Mouse (Mus musculus) urinary bladder, postnatal 10 days (tissue): ENCODE measurements at regions not wholly inside any gene's neighbourhood (a gene's known extent, or its start where the extent isn't known, plus 50 kb on each side); places are given as distances from the start of the nearest gene placed in this dataset.
"Not testable (repeated sequence)": the region's sequence is repeated elsewhere in the genome, so short reads cannot be mapped to it uniquely, and the experiment has no call there.

Experiments
- DNase-seq: peaks from one replicate; pipeline ENCODE4 v3.0.0; 2022; ENCODE audit warnings: low spot score

DNA sequence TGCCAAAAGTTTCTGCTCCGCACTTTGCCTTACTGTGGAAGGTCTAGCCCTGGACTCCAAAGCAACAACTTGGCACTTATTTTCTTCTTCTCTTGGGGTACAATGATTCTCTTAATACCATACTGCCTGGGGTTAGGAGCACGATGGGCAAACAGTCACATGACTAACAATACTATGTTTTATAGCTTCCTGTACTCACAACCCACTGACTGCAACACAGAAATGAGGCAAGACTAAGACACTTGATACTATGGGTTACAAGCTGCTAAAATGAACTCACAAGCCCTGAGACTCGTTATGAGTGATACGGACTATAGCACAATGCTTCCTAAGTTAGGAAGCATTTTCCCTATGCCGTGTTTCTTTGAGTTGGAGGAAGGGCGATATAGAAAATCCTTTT, 222.3 kb upstream of the Zpld1 start:
- DNase-seq: no peak

GRCm38 (mm10) chr16:55519646-55520045, 221.9 kb upstream of the Zpld1 start:
- no peak for DNase-seq

- DNase-seq: no peak
These were observed 219.2 kb upstream of the Zpld1 start for GRCm38 (mm10) chr16:55516994-55517393.

GRCm38 (mm10) chr16:55515228-55515696, 217.5 kb upstream of the Zpld1 start:
- no peak for DNase-seq

DNA sequence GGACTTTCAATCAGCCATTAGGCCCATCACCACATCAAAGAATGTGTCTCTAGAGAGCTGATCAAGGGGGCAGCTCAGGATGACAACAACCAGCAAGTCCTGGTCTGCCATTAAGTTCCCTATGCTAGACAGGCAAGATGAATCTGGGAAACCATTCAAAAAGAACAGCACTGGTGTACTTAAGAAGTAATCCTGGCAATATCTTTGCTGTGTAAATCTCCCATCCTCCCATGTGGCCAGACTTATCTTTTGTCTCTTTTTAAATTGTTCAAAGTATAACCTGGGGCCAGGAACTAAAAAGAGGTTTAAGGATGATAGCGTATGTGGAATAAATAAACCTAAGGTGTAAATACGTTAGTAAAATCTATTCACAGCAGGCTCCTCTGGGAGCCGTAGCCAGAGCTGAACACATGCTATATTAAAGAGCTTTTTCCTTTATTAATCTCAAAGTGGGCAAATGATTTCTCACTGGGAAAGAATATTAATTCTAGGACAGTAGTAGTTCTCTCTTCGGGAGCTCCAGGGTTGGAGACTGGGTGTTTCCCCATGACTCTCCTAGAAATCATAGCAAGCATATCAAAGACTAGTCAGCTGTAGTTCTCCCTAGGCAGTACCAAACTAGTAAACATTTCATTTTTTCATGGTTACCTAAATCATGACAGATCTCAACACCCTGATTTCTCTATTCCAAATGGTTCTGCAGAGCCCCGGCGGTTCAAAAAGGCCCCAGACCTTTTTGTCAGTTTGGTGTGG, 216.8 kb upstream of the Zpld1 start:
- no peak for DNase-seq

DNA sequence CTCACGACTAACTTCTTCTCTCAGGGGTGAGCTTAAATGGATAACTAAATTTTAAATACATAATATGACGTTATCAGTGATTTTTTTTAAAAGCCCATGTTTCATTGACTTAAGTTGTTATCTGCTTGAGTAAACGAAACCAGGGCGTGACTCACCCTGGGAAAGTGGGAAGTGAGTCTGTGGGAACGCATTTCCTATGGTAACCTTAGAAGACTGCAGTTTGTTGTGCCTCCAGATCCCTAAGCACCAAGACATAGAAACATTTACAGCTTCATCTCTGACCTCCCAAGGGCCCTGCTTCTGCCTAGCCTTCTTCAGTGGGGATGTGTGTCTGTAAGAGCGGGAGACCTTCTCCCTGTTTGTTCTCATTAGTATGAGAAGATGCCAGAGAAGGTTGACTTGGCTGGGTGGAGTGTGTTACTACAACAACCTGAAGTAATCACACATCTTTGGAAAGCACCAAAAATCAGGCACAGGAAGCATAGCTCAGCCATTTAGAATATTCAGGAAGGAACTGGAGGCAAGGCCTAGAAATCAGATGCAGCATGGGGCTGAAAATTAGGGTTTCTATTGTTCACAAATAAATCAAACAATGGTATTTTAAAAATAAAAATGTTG, 207.1 kb upstream of the Zpld1 start:
- DNase-seq: no peak

- DNase-seq: no peak
These were observed 206.5 kb upstream of the Zpld1 start for GRCm38 (mm10) chr16:55504274-55504673.

GRCm38 (mm10) chr16:55503273-55503672, 205.5 kb upstream of the Zpld1 start:
- no peak for DNase-seq

DNA sequence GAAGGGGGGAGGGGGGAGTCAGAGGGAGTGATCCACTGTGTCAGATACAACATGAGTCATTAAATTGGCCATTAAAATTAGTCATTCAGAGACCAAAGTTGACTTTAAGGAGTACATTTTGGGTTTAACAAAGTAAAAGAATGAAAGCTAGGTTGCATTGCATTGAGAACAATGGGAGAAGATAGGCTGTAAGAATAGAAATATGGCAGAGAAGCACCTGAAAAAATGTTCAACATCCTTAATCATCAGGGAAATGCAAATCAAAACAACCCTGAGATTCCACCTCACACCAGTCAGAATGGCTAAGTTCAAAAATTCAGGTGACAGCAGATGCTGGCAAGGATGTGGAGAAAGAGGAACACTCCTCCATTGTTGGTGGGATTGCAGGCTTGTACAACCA, 202.0 kb upstream of the Zpld1 start:
- not testable (repeated sequence) for DNase-seq

DNA sequence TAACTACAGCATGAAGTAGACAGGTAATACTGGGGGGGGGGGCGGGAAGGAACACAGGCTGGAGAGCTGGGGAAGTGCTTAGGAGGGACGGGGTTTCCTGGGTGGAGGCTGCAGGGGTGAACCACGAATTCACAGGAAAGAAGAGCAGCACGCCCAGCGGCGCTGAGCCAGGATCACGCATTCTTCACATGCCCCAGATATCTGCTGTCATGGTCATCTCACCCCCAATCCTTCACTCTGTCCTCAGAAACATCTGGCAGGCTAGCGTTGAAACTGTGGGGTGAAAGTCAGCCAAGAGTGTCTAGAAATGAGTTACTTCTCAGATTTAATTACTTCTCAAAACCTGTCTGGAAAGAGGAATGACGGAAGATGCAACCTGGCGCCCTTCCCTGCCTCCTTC, 197.3 kb upstream of the Zpld1 start:
- DNase-seq: no peak

DNA sequence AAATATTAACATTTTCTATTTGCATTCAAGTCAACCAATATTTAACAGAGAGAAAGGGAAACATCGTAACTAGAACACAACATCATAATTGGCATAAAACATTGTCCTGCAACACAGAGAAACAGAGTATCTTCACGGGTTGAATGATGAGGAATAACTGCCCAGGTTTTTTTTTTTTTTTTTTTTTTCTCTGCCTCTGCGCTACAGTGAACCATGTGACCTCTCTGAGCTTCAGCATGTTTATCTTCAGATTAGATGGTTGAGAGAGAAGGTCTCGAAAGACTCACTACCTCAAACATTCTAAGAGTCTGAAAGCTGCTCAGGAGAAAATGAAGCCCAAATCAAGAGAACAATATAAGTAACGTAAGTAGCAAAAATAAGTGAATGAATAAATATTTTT, 196.4 kb upstream of the Zpld1 start:
- no peak for DNase-seq

DNA sequence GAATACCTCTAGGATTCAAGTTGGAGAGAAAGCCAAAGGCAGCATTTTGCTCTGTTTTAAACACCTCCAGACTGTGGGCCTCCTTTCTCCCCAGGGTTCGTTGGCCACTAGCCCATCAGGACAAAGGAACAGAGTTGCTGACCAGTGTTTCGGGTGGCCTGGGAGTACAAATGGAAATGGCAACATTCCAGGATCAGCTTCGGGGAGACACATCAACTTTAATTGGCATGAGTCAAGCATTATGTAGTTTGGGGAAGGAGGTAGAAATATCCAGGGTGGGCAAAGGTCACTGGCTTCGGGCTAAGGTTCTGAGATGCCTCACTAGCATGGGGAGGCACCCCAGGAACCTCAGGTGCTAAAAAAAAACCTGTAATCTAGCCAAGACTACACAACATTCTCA, 194.3 kb upstream of the Zpld1 start:
- DNase-seq: no peak

GRCm38 (mm10) chr16:55484391-55484790, 186.6 kb upstream of the Zpld1 start:
- DNase-seq: no peak

DNA sequence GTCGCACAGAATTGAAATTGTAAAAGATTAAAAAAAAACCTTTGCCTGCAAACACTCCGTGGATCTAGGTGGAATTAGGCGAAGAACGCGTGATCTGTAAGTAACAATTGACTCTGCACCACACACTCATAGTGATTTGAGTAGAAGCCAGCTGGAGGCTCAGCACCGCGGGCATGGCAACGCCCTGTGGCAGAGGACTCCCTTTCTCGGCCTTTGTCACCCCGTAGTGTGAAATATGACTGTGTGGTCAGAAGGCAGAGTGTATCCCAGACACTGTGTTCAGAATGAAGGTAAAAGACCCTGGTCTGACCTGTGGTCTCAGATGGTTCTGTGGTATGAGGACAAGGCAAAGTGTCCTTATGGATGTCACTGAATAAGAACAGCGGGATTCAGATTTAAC, 183.0 kb upstream of the Zpld1 start:
- DNase-seq: no peak

DNA sequence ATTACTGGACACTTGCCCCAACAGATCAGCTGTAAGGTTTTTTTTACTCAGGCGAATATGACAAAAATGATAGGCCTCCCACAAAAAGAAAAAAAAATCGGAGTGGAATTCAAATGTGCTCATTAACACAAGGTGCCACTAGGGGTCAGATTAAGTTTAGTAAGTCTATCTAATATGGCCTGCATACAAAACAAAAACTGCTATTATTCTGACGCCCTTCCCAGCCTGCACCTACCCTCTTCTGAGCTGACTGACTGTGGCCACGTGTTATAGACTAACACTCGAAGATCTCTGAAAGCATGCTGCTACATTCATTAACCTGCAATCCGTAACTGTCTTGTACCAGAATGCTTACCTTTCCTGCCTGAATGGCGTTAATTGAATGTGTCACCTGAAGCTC, 182.5 kb upstream of the Zpld1 start:
- DNase-seq: no peak

GRCm38 (mm10) chr16:55476544-55477208, 178.9 kb upstream of the Zpld1 start:
- no peak for DNase-seq

GRCm38 (mm10) chr16:55474950-55475525, 177.3 kb upstream of the Zpld1 start:
- DNase-seq: no peak

DNA sequence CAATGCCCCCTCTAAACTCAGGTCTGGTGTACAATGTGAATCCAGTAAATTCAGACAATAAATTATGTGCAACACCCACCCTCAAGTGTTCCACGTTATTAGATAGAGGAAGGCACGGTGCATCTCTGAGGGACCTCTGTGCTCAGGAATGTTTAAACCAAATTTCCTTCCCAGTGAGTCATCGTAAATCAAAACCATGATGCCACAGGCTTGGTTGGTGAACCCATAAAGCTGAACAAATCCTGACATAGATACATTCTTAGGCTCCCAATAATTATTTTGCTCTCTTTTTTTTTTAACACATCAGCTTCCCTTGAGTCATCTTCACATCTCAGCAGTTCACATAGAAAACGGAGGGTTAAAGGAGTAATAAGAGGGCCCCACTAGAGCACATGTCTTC, 173.6 kb upstream of the Zpld1 start:
- DNase-seq: no peak

- DNase-seq: no peak
These were observed 172.9 kb upstream of the Zpld1 start for GRCm38 (mm10) chr16:55470721-55471120.

- no peak for DNase-seq
These were observed 171.9 kb upstream of the Zpld1 start for GRCm38 (mm10) chr16:55469703-55470102.

GRCm38 (mm10) chr16:55468833-55469458, 171.2 kb upstream of the Zpld1 start:
- peak; percentile 42 for DNase-seq

DNA sequence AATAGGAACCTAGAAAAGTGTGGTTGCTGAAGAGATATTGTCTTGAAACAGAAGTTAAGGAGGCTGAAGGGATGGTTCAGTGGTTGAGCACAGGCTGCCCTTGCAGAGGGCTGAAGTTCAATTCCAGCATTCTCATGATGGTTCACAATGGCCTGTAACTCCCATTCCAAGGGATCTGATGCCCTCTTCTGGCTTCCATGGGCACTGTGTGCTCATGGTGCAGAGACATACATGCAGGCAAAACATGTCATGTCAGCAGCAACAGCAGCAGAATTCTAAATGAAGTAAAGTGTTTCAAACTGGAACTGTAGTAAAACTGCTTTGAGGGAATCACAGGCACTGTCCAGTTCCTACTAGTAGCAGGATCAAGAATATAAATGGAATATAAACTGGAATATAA, 162.7 kb upstream of the Zpld1 start:
- no peak for DNase-seq
